Mouse (Mus musculus) ES-E14 (cell line): ENCODE data around the gene Fcgr1.

Experiments used
- CHD2 ChIP-seq: IDR thresholded peaks from 2 replicates; pipeline ENCODE4 v1.6.1; 2014; ENCODE audit warnings: mild to moderate bottlenecking, low read depth, low read length, inconsistent platforms
- MAFK ChIP-seq: IDR thresholded peaks from 2 replicates; pipeline ENCODE4 v1.6.1; 2014; ENCODE audit warnings: mild to moderate bottlenecking, low read depth, low read length, inconsistent platforms; ENCODE audit not compliant: insufficient read depth

DNA sequence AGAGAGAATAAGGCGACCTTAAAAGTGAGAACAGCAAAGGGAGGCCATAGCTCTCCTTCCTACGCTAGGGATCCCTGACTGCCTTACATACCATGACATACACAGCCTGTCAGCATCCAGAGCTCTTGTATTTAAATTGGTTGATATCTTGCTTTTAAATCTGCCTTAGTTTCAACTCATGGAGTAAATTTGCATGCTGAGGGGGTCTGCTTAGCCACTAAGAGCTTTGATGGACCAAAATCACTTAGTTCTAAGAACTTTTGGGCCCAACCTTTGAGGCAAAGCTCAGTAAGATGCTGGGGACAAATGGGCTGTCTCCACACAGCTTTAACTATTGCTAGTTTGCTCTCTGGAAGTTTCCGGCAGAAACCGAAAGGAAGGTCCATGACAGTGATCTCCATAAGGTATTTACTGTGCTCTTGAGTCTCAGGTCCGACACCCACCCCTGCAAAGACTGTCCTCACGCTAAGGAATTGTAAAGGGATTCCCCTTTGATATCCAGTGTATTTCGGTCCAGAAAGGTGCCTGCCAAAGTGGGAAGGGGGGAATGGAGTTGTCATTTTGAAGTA lies 56.4 kb downstream of the Fcgr1 start:
- TF ChIP-seq MAFK (no peak), CHD2 (no peak)
